In genomic region chr19:42578631-42579030, GRCm38 (mm10) we compare ENCODE assay signal across 21 mouse cellular contexts. TPM values are rescaled to one million over a fixed set of nuclear protein-coding genes. Genes with fewer than 3 reads are reported as not detected.
"Had no signal": no experiment of that assay in that cellular context is flagged by ENCODE, and none has a peak within 500 bp of the region (broad histone marks: within the 10 kb centered on the region; RNA-seq: fewer than 3 reads in every experiment).

No protein-coding gene starts in this region.

- H3K4me1 ChIP-seq: midbrain, embryonic 10.5 days; neural tube, embryonic 13.5 days; neural tube, embryonic 15.5 days; stomach, embryonic 15.5 days had no signal

- H3K27ac ChIP-seq: midbrain, embryonic 10.5 days; midbrain, embryonic 13.5 days; neural tube, embryonic 13.5 days; neural tube, embryonic 15.5 days; stomach, embryonic 15.5 days; stomach, postnatal 0 days had no signal

- H3K27me3 ChIP-seq: midbrain, embryonic 13.5 days; neural tube, embryonic 13.5 days; neural tube, embryonic 15.5 days; stomach, embryonic 15.5 days had no signal

- H3K4me2 ChIP-seq: lung, embryonic 14.5 days; midbrain, embryonic 13.5 days; neural tube, embryonic 13.5 days; neural tube, embryonic 15.5 days; stomach, embryonic 15.5 days had no signal

- DNase-seq: lung, adult 18-20 months; lung, embryonic 14.5 days; lung, postnatal 10 days; lung, postnatal 4 days; retina, postnatal 1 day; right cerebral cortex, adult 18-20 months; right cerebral cortex, postnatal 25 days; right cerebral cortex, postnatal 4 days; spleen, adult 18-20 months; thymus, adult 2 months; thymus, postnatal 36 days had no signal

- H3K9ac ChIP-seq: lung, embryonic 14.5 days; midbrain, embryonic 13.5 days; neural tube, embryonic 13.5 days; neural tube, embryonic 15.5 days; stomach, embryonic 15.5 days had no signal

- H3K9me3 ChIP-seq: midbrain, embryonic 10.5 days; midbrain, embryonic 13.5 days; neural tube, embryonic 13.5 days; neural tube, embryonic 15.5 days; stomach, embryonic 15.5 days had no signal

- H3K4me3 ChIP-seq: midbrain, embryonic 10.5 days; midbrain, embryonic 13.5 days; myocyte; neural tube, embryonic 13.5 days; neural tube, embryonic 15.5 days; stomach, embryonic 15.5 days had no signal

- ATAC-seq: midbrain, embryonic 13.5 days; midbrain, embryonic 16.5 days had no signal

RNA-seq across cellular contexts. Expression of gene Loxl4, which starts 34.0 kb away (rescaled TPM):
- total RNA-seq: megakaryocyte, adult 5-6 weeks; megakaryocyte-erythroid progenitor cell, adult 5-6 weeks had no signal
